Comparison of ENCODE assay signal across 12 mouse cellular contexts in genomic region chr9:41379283-41379682, GRCm38 (mm10).
A peak's percentile ranks its signal among the peaks of the same experiment; 100 is the strongest.
DNase-seq lines count a peak whose midpoint lies in the region; ATAC-seq and TF ChIP-seq lines count a peak whose summit lies in the region.
"Had no signal": no experiment of that assay in that cellular context is flagged by ENCODE, and none has a peak within 500 bp of the region (broad histone marks: within the 10 kb centered on the region; RNA-seq: fewer than 3 reads in every experiment).

No protein-coding gene starts in this region.

- no peak overlapping the region for H3K4me2 ChIP-seq in embryonic facial prominence, embryonic 15.5 days (replicated peaks)
- peak overlapping the region; percentile 76 for H3K4me2 ChIP-seq in hindbrain, embryonic 13.5 days
- H3K4me2 ChIP-seq in midbrain, embryonic 15.5 days, result peak overlapping the region; percentile 60
- no peak overlapping the region for H3K4me2 ChIP-seq in liver, postnatal 0 days (ENCODE audit: low read depth, low read length)
- H3K4me2 ChIP-seq: liver, embryonic 15.5 days had no signal

- H3K4me3 ChIP-seq in embryonic facial prominence, embryonic 10.5 days, result peak overlapping the region; percentile 54; the same call in 1 of the 2 replicates
- no peak overlapping the region for H3K4me3 ChIP-seq in embryonic facial prominence, embryonic 15.5 days (replicated peaks)
- H3K4me3 ChIP-seq in hindbrain, embryonic 13.5 days, result peak overlapping the region; percentile 45
- H3K4me3 ChIP-seq in midbrain, embryonic 15.5 days, result peak overlapping the region; percentile 37
- H3K4me3 ChIP-seq in liver, postnatal 0 days (ENCODE audit: low read depth, low read length), result no peak overlapping the region
- H3K4me3 ChIP-seq: liver, embryonic 15.5 days had no signal

- no peak for TF ChIP-seq CTCF in liver, postnatal 0 days (IDR thresholded peaks at IDR 0.05; ENCODE audit: low read depth)

- H3K27me3 ChIP-seq in embryonic facial prominence, embryonic 10.5 days (replicated peaks; ENCODE audit: low read depth, poor library complexity, severe bottlenecking), result no peaks in the 10 kb centered on the region
- H3K27me3 ChIP-seq in embryonic facial prominence, embryonic 15.5 days, result no peaks in the 10 kb centered on the region
- no peaks in the 10 kb centered on the region for H3K27me3 ChIP-seq in hindbrain, embryonic 13.5 days
- no peaks in the 10 kb centered on the region for H3K27me3 ChIP-seq in midbrain, embryonic 15.5 days (replicated peaks)
- H3K27me3 ChIP-seq in liver, postnatal 0 days (ENCODE audit: insufficient read depth, low read length), result peaks cover 11% of the 10 kb centered on the region
- H3K27me3 ChIP-seq: CH12.LX had no signal

- TF ChIP-seq EP300 in liver, postnatal 0 days (IDR thresholded peaks at IDR 0.05; ENCODE audit: low read depth), result no peak

- DNase-seq in embryonic facial prominence, embryonic 10.5 days (ENCODE audit: low spot score), result no peak
- no peak for DNase-seq in liver, postnatal 0 days
- DNase-seq: adrenal gland, postnatal 36 days; cerebellum, adult 8-10 months; thymus, postnatal 25 days had no signal

- peaks cover 53% of the 10 kb centered on the region for H3K4me1 ChIP-seq in embryonic facial prominence, embryonic 10.5 days
- peaks cover 42% of the 10 kb centered on the region for H3K4me1 ChIP-seq in embryonic facial prominence, embryonic 15.5 days
- H3K4me1 ChIP-seq in hindbrain, embryonic 13.5 days (replicated peaks), result peaks cover 77% of the 10 kb centered on the region
- H3K4me1 ChIP-seq in midbrain, embryonic 15.5 days, result peaks cover 46% of the 10 kb centered on the region
- H3K4me1 ChIP-seq in liver, postnatal 0 days (ENCODE audit: insufficient read depth), result no peaks in the 10 kb centered on the region
- H3K4me1 ChIP-seq: liver, embryonic 15.5 days had no signal

- no peaks in the 10 kb centered on the region for H3K9me3 ChIP-seq in embryonic facial prominence, embryonic 10.5 days
- no peaks in the 10 kb centered on the region for H3K9me3 ChIP-seq in embryonic facial prominence, embryonic 15.5 days (replicated peaks)
- H3K9me3 ChIP-seq in hindbrain, embryonic 13.5 days, result no peaks in the 10 kb centered on the region
- H3K9me3 ChIP-seq in midbrain, embryonic 15.5 days, result no peaks in the 10 kb centered on the region
- no peaks in the 10 kb centered on the region for H3K9me3 ChIP-seq in liver, postnatal 0 days (ENCODE audit: low read length)
- H3K9me3 ChIP-seq: liver, embryonic 15.5 days had no signal

- H3K36me3 ChIP-seq in embryonic facial prominence, embryonic 10.5 days (replicated peaks), result no peaks in the 10 kb centered on the region
- H3K36me3 ChIP-seq in embryonic facial prominence, embryonic 15.5 days, result no peaks in the 10 kb centered on the region
- H3K36me3 ChIP-seq in hindbrain, embryonic 13.5 days, result no peaks in the 10 kb centered on the region
- no peaks in the 10 kb centered on the region for H3K36me3 ChIP-seq in midbrain, embryonic 15.5 days (replicated peaks)
- no peaks in the 10 kb centered on the region for H3K36me3 ChIP-seq in liver, postnatal 0 days (replicated peaks; ENCODE audit: insufficient read depth, low read length)
- H3K36me3 ChIP-seq: liver, embryonic 15.5 days had no signal

- WGBS in embryonic facial prominence, embryonic 10.5 days, result 54% methylated on average over 1 of the region's 1 CpGs
- WGBS in embryonic facial prominence, embryonic 15.5 days, result 61% methylated on average over 1 of the region's 1 CpGs
- 20% methylated on average over 1 of the region's 1 CpGs for WGBS in hindbrain, embryonic 13.5 days
- 40% methylated on average over 1 of the region's 1 CpGs for WGBS in midbrain, embryonic 15.5 days
- WGBS in liver, postnatal 0 days (ENCODE audit: insufficient replicate concordance), result 72% methylated on average over 1 of the region's 1 CpGs

- H3K9ac ChIP-seq in embryonic facial prominence, embryonic 15.5 days, result no peak overlapping the region
- peak overlapping the region; percentile 90 for H3K9ac ChIP-seq in hindbrain, embryonic 13.5 days
- H3K9ac ChIP-seq in midbrain, embryonic 15.5 days, result peak overlapping the region; percentile 64
- no peak overlapping the region for H3K9ac ChIP-seq in liver, postnatal 0 days (replicated peaks)
- H3K9ac ChIP-seq: liver, embryonic 15.5 days had no signal

- peak overlapping the region; percentile 92 for H3K27ac ChIP-seq in embryonic facial prominence, embryonic 10.5 days (replicated peaks)
- peak overlapping the region; percentile 91; the same call in 1 of the 2 replicates for H3K27ac ChIP-seq in embryonic facial prominence, embryonic 15.5 days (replicated peaks)
- peak overlapping the region; percentile 100 for H3K27ac ChIP-seq in hindbrain, embryonic 13.5 days
- peak overlapping the region; percentile 99 for H3K27ac ChIP-seq in midbrain, embryonic 15.5 days
- no peak overlapping the region for H3K27ac ChIP-seq in liver, postnatal 0 days (ENCODE audit: low read depth)
- H3K27ac ChIP-seq: liver, embryonic 15.5 days had no signal

- no peak for ATAC-seq in embryonic facial prominence, embryonic 15.5 days (ENCODE audit: insufficient number of reproducible peaks, low FRiP score, low TSS enrichment, low read depth)
- ATAC-seq in hindbrain, embryonic 13.5 days (ENCODE audit: low FRiP score), result no peak
- no peak for ATAC-seq in midbrain, embryonic 15.5 days (replicated peaks)
- no peak for ATAC-seq in liver, postnatal 0 days
- ATAC-seq in megakaryocyte-erythroid progenitor cell, adult 5-6 weeks (replicated peaks; ENCODE audit: low FRiP score, low TSS enrichment, poor library complexity, severe bottlenecking), result no peak
- ATAC-seq in frontal cortex, adult (ENCODE audit: low TSS enrichment), result no peak

Comparison
In these comparisons a context has a peak if more than half of its experiments do, and no peak if none do; other contexts are left out.
1. H3K4me3 ChIP-seq: peak in embryonic facial prominence, embryonic 10.5 days (single experiment), hindbrain, embryonic 13.5 days (single experiment) and midbrain, embryonic 15.5 days (single experiment); none in embryonic facial prominence, embryonic 15.5 days (single experiment) and liver, postnatal 0 days (single experiment).
2. H3K4me2 ChIP-seq: peak in hindbrain, embryonic 13.5 days (single experiment) and midbrain, embryonic 15.5 days (single experiment); none in embryonic facial prominence, embryonic 15.5 days (single experiment) and liver, postnatal 0 days (single experiment).
3. H3K9ac ChIP-seq: peak in hindbrain, embryonic 13.5 days (single experiment) and midbrain, embryonic 15.5 days (single experiment); none in embryonic facial prominence, embryonic 15.5 days (single experiment) and liver, postnatal 0 days (single experiment).